Mouse (Mus musculus) bone marrow macrophage, adult 2 months (primary cell): ENCODE results near the gene Syt13. TPM values are rescaled to one million over a fixed set of nuclear protein-coding genes. Genes with fewer than 3 reads are reported as not detected.

Source experiments
- H3K27ac ChIP-seq: 2 replicates; pipeline ENCODE4 v1.5.1; 2012; ENCODE audit warnings: low read depth, low read length; ENCODE audit not compliant: insufficient read depth
- H3K4me1 ChIP-seq: 2 replicates; pipeline ENCODE4 v1.6.1; 2012; ENCODE audit warnings: low read length; ENCODE audit not compliant: control insufficient read depth, insufficient read depth
- H3K4me3 ChIP-seq: 2 replicates; pipeline ENCODE4 v1.5.1; 2012; ENCODE audit warnings: mild to moderate bottlenecking, low read length, moderate library complexity; ENCODE audit not compliant: insufficient read depth
- CTCF ChIP-seq: IDR thresholded peaks from 2 replicates; pipeline ENCODE4 v1.5.1; 2012; ENCODE audit warnings: low read depth, mild to moderate bottlenecking, low read length, moderate library complexity
- POLR2A ChIP-seq: IDR thresholded peaks from 2 replicates; pipeline ENCODE4 v1.6.1; 2012; ENCODE audit warnings: mild to moderate bottlenecking, low read depth, low read length, borderline replicate concordance
- polyA plus RNA-seq: library from polyadenylated mRNA; stranded (reverse); fragments of >200 nt; gene quantifications from 2 replicates; pipeline ENCODE4 v1.2.4, GENCODE M21; 2012; ENCODE audit not compliant: missing spikeins, insufficient read depth, insufficient read length

Syt13 gene
- polyA plus RNA-seq, 1 experiment, result not detected

- TF ChIP-seq POLR2A (no peak), CTCF (no peak)
- H3K4me1 ChIP-seq, result no peaks in the 10 kb centered on the region
These were observed 74.7 kb downstream of the Syt13 start for GRCm38 (mm10) chr2:92989593-92989992.

GRCm38 (mm10) chr2:92991976-92992375, 77.1 kb downstream of the Syt13 start:
- H3K4me3 ChIP-seq, result no peak overlapping the region

More at GRCm38 (mm10) chr2:92989593-92989992, 74.7 kb downstream of the Syt13 start:
- Histone ChIP-seq H3K4me3 (no peak overlapping the region), H3K27ac (no peak overlapping the region)

GRCm38 (mm10) chr2:93005028-93005427, 90.1 kb downstream of the Syt13 start:
- no peak overlapping the region for H3K4me3 ChIP-seq
- no peaks in the 10 kb centered on the region for H3K4me1 ChIP-seq
- TF ChIP-seq POLR2A (no peak), CTCF (no peak)
- H3K27ac ChIP-seq, result no peak overlapping the region

More at GRCm38 (mm10) chr2:92991976-92992375, 77.1 kb downstream of the Syt13 start:
- Histone ChIP-seq H3K4me1 (no peaks in the 10 kb centered on the region), H3K27ac (no peak overlapping the region)
- no peak for TF ChIP-seq CTCF
- TF ChIP-seq POLR2A, result no peak

Other genes with a start within 250 kb of the Syt13 start
- 2.1 and 2.9 TPM in 2 replicates for gene Prdm11, start 131.1 kb downstream of the Syt13 start, polyA plus RNA-seq